Mouse (Mus musculus): ENCODE data around the gene Npepps. TPM values are rescaled to one million over a fixed set of nuclear protein-coding genes. Genes with fewer than 3 reads are reported as not detected.
A peak's percentile ranks its signal among the peaks of the same experiment; 100 is the strongest.
"Not testable (repeated sequence)": the region's sequence is repeated elsewhere in the genome, so short reads cannot be mapped to it uniquely, and the experiment has no call there.

Gene Npepps
- polyA plus RNA-seq, 1 experiment from 2014 or later, result 95.3 TPM

GRCm38 (mm10) chr11:97277166-97277565 is 3.3 kb downstream of the Npepps start:
- ATAC-seq (ENCODE audit: insufficient number of reproducible peaks, low FRiP score), result no peak
- H3K4me3 ChIP-seq, result no peak overlapping the region
- no peaks in the 10 kb centered on the region for H3K36me3 ChIP-seq
- H3K4me2 ChIP-seq, result peak overlapping the region; percentile 16; the same call in 1 of the 2 replicates
- 62% methylated on average over 5 of the region's 5 CpGs for WGBS
- H3K9ac ChIP-seq, result no peak overlapping the region
- no peaks in the 10 kb centered on the region for H3K9me3 ChIP-seq (replicated peaks)
- no peak overlapping the region for H3K27ac ChIP-seq (ENCODE audit: poor library complexity, severe bottlenecking)
- H3K27me3 ChIP-seq (replicated peaks), result no peaks in the 10 kb centered on the region
- peaks cover 25% of the 10 kb centered on the region for H3K4me1 ChIP-seq (replicated peaks)

- Histone ChIP-seq H3K4me3 (no peak overlapping the region), H3K36me3 (no peaks in the 10 kb centered on the region), H3K27me3 (replicated peaks) (no peaks in the 10 kb centered on the region), H3K27ac (ENCODE audit: poor library complexity, severe bottlenecking) (no peak overlapping the region), H3K4me1 (replicated peaks) (peaks cover 25% of the 10 kb centered on the region), H3K9me3 (replicated peaks) (no peaks in the 10 kb centered on the region), H3K9ac (no peak overlapping the region), H3K4me2 (no peak overlapping the region)
- WGBS, result 30% methylated on average over 1 of the region's 1 CpGs
- ATAC-seq (ENCODE audit: insufficient number of reproducible peaks, low FRiP score), result no peak
Measured at GRCm38 (mm10) chr11:97276019-97276418, 4.4 kb downstream of the Npepps start.

GRCm38 (mm10) chr11:97275349-97275748 is 5.1 kb downstream of the Npepps start:
- 86% methylated on average over 2 of the region's 2 CpGs for WGBS
- Histone ChIP-seq H3K9me3 (replicated peaks) (no peaks in the 10 kb centered on the region), H3K27ac (ENCODE audit: poor library complexity, severe bottlenecking) (no peak overlapping the region), H3K4me2 (no peak overlapping the region), H3K36me3 (no peaks in the 10 kb centered on the region), H3K27me3 (replicated peaks) (no peaks in the 10 kb centered on the region), H3K4me1 (replicated peaks) (peaks cover 25% of the 10 kb centered on the region), H3K4me3 (no peak overlapping the region), H3K9ac (no peak overlapping the region)
- ATAC-seq (ENCODE audit: insufficient number of reproducible peaks, low FRiP score), result no peak

- ATAC-seq (ENCODE audit: insufficient number of reproducible peaks, low FRiP score); H3K9ac ChIP-seq; H3K27ac ChIP-seq (ENCODE audit: poor library complexity, severe bottlenecking); H3K36me3 ChIP-seq; H3K27me3 ChIP-seq (replicated peaks); H3K4me2 ChIP-seq; H3K4me3 ChIP-seq; H3K9me3 ChIP-seq (replicated peaks): not testable (repeated sequence)
- 94% methylated on average over 6 of the region's 6 CpGs for WGBS
- peaks cover 25% of the 10 kb centered on the region for H3K4me1 ChIP-seq (replicated peaks)
Measured at GRCm38 (mm10) chr11:97274947-97275346, 5.5 kb downstream of the Npepps start.

- H3K4me2 ChIP-seq, result no peak overlapping the region
- no peaks in the 10 kb centered on the region for H3K9me3 ChIP-seq (replicated peaks)
- ATAC-seq (ENCODE audit: insufficient number of reproducible peaks, low FRiP score), result no peak
Measured at GRCm38 (mm10) chr11:97273613-97274012, 6.8 kb downstream of the Npepps start.

GRCm38 (mm10) chr11:97272835-97273234 is 7.6 kb downstream of the Npepps start:
- H3K4me1 ChIP-seq (replicated peaks), result peaks cover 10% of the 10 kb centered on the region

More at GRCm38 (mm10) chr11:97273613-97274012, 6.8 kb downstream of the Npepps start:
- H3K4me3 ChIP-seq, result no peak overlapping the region
- WGBS, result 84% methylated on average over 5 of the region's 5 CpGs
- H3K9ac ChIP-seq, result no peak overlapping the region
- H3K4me1 ChIP-seq (replicated peaks), result peaks cover 18% of the 10 kb centered on the region
- no peaks in the 10 kb centered on the region for H3K27me3 ChIP-seq (replicated peaks)
- H3K27ac ChIP-seq (ENCODE audit: poor library complexity, severe bottlenecking), result no peak overlapping the region
- no peaks in the 10 kb centered on the region for H3K36me3 ChIP-seq

DNA sequence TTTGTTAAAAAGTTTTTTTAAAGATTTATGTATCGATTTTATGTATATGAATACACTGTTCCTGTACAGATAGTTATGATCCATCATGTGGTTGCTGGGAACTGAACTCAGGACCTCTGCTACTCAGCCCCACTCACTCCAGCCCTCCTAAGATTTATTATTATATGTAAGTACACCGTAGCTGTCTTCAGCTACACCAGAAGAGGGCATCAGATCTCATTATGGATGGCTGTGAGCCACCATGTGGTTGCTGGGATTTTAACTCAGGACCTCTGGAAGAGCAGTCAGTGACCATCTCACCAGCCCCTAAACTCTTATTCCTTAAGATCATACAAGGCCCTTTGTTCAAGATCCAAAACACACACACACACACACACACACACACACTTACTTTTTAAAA is 10.4 kb downstream of the Npepps start:
- not testable (repeated sequence) for H3K36me3 ChIP-seq; ATAC-seq (ENCODE audit: insufficient number of reproducible peaks, low FRiP score); H3K4me2 ChIP-seq; H3K27ac ChIP-seq (ENCODE audit: poor library complexity, severe bottlenecking); H3K4me1 ChIP-seq (replicated peaks); H3K4me3 ChIP-seq; H3K9me3 ChIP-seq (replicated peaks); H3K27me3 ChIP-seq (replicated peaks); H3K9ac ChIP-seq
- 80% methylated on average over 2 of the region's 2 CpGs for WGBS

More at GRCm38 (mm10) chr11:97272835-97273234, 7.6 kb downstream of the Npepps start:
- no peak for ATAC-seq (ENCODE audit: insufficient number of reproducible peaks, low FRiP score)
- Histone ChIP-seq H3K4me2 (no peak overlapping the region), H3K36me3 (no peaks in the 10 kb centered on the region; the same call in 1 of the 2 replicates), H3K9me3 (replicated peaks) (no peaks in the 10 kb centered on the region), H3K4me3 (no peak overlapping the region), H3K27me3 (replicated peaks) (no peaks in the 10 kb centered on the region), H3K9ac (no peak overlapping the region), H3K27ac (ENCODE audit: poor library complexity, severe bottlenecking) (no peak overlapping the region)
- 94% methylated on average over 4 of the region's 4 CpGs for WGBS

DNA sequence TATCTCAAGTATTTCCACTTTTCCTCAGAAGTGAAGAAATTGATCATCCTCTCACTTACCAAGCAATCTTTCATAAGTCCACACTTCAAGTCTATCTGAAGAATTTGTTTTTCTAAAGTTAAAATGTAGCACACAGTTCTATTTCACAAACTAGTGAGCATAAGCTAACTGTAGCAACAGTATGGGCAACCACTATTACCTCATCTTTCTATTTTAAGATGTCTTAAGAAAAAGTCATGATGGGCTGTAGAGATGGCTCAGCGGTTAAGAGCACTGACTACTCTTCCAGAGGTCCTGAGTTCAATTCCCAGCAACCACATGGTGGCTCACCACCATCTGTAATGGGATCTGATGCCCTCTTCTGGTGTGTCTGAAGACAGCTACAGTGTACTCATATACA is 13.9 kb downstream of the Npepps start:
- H3K27ac ChIP-seq (ENCODE audit: poor library complexity, severe bottlenecking); H3K4me2 ChIP-seq; H3K9me3 ChIP-seq (replicated peaks); H3K4me1 ChIP-seq (replicated peaks); H3K27me3 ChIP-seq (replicated peaks); H3K4me3 ChIP-seq; ATAC-seq (ENCODE audit: insufficient number of reproducible peaks, low FRiP score); H3K9ac ChIP-seq: not testable (repeated sequence)
- WGBS, result 85% methylated on average over 1 of the region's 1 CpGs
- peaks cover 23% of the 10 kb centered on the region for H3K36me3 ChIP-seq

- H3K4me1 ChIP-seq (replicated peaks); H3K27me3 ChIP-seq (replicated peaks); H3K9me3 ChIP-seq (replicated peaks); ATAC-seq (ENCODE audit: insufficient number of reproducible peaks, low FRiP score); H3K4me2 ChIP-seq; H3K9ac ChIP-seq; H3K4me3 ChIP-seq; H3K27ac ChIP-seq (ENCODE audit: poor library complexity, severe bottlenecking): not testable (repeated sequence)
- 71% methylated on average over 1 of the region's 1 CpGs for WGBS
- H3K36me3 ChIP-seq, result peaks cover 35% of the 10 kb centered on the region
Measured at GRCm38 (mm10) chr11:97249649-97250048, 30.8 kb downstream of the Npepps start.

DNA sequence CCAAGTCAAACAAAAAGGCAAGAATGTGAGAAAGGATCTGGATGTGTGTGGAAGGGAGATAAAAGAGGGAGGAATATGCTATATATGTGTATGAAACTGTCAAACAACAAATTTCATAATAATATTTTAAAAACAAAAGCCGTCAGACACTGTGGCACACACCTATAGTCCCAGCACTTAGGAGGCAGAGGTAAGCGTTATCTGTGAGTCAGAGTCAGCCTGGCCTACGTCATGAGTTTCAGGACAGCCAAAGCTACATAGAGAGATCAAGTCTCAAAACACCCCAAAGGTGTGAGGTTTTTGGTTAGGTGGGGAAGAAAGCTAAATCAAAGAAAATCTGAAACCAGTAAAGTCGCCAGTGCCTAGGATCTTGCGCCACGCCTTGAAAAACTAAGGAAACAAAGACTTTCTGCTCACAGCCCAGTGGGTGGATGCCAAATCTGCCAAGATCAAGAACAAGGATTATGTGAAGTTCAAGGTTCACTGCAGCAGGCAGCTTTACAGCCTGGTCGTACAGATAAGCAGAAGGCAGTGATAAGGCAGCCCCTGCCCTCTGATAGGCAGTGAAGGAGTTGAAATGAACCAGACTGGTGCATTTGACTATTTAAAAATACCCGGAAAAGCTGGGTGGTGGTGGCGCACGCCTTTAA is 33.8 kb downstream of the Npepps start:
- H3K27me3 ChIP-seq (replicated peaks), result no peaks in the 10 kb centered on the region
- WGBS, result 61% methylated on average over 10 of the region's 10 CpGs
- H3K4me2 ChIP-seq, result no peak overlapping the region
- no peak overlapping the region for H3K9ac ChIP-seq
- H3K36me3 ChIP-seq, result peaks cover 43% of the 10 kb centered on the region
- H3K9me3 ChIP-seq (replicated peaks), result no peaks in the 10 kb centered on the region
- 0 out of 2 replicates have a peak overlapping the region, but pooled peaks have one; percentile 0 for H3K27ac ChIP-seq (ENCODE audit: poor library complexity, severe bottlenecking)
- peaks cover 7% of the 10 kb centered on the region; the same call in 1 of the 2 replicates for H3K4me1 ChIP-seq (replicated peaks)
- ATAC-seq (ENCODE audit: insufficient number of reproducible peaks, low FRiP score), result no peak
- no peak overlapping the region for H3K4me3 ChIP-seq

- no peaks in the 10 kb centered on the region for H3K4me1 ChIP-seq (replicated peaks)
- H3K27ac ChIP-seq (ENCODE audit: poor library complexity, severe bottlenecking), result no peak overlapping the region
- no peaks in the 10 kb centered on the region for H3K27me3 ChIP-seq (replicated peaks)
- H3K4me2 ChIP-seq, result no peak overlapping the region
- ATAC-seq (ENCODE audit: insufficient number of reproducible peaks, low FRiP score), result no peak
- peaks cover 49% of the 10 kb centered on the region for H3K36me3 ChIP-seq
- no peak overlapping the region for H3K9ac ChIP-seq
- WGBS, result 90% methylated on average over 7 of the region's 7 CpGs
- H3K9me3 ChIP-seq (replicated peaks), result no peaks in the 10 kb centered on the region
- H3K4me3 ChIP-seq, result no peak overlapping the region
Measured at GRCm38 (mm10) chr11:97241321-97241720, 39.1 kb downstream of the Npepps start.

GRCm38 (mm10) chr11:97237976-97238375 is 42.5 kb downstream of the Npepps start:
- no peak overlapping the region for H3K27ac ChIP-seq (ENCODE audit: poor library complexity, severe bottlenecking)
- no peak overlapping the region for H3K9ac ChIP-seq
- H3K4me3 ChIP-seq, result no peak overlapping the region
- H3K4me1 ChIP-seq (replicated peaks), result no peaks in the 10 kb centered on the region
- ATAC-seq (ENCODE audit: insufficient number of reproducible peaks, low FRiP score), result no peak
- 76% methylated on average over 2 of the region's 2 CpGs for WGBS
- peaks cover 58% of the 10 kb centered on the region for H3K36me3 ChIP-seq
- H3K27me3 ChIP-seq (replicated peaks), result no peaks in the 10 kb centered on the region
- H3K4me2 ChIP-seq, result no peak overlapping the region
- H3K9me3 ChIP-seq (replicated peaks), result no peaks in the 10 kb centered on the region

Measured in heart, embryonic 12.5 days (tissue).